Mouse (Mus musculus): Measurements from ENCODE around the gene Nme9.
A peak's percentile ranks its signal among the peaks of the same experiment; 100 is the strongest.

Gene Nme9

GRCm38 (mm10) chr9:99451161-99451560, at the start of gene Nme9:
Nme9 (plus strand) TSS chr9:99451475.
- DNase-seq: no peak

GRCm38 (mm10) chr9:99409280-99409679, 42.0 kb upstream of the Nme9 start:
- no peak for DNase-seq

DNA sequence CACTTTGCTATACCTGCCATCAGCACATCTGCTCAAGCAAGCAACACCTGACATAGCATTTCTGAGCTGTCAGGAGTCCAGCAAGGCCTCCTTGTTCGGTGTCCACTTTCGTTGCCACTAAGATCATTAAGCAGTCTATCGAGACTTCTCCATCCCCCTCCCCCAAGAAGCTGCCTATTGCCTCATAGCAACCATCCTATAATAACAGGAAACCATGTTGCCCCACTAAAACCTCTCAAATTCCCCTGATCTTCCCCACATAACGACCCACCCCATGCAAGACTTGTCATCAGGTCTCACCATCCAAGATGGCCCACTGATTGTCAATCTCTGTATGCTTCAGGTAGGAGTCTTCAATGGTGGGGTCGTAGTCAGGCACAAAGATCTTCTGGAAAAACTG, 40.2 kb upstream of the Nme9 start:
- DNase-seq: no peak

- no peak for DNase-seq
These were observed 39.5 kb upstream of the Nme9 start for GRCm38 (mm10) chr9:99411785-99412184.

- DNase-seq: no peak
These were observed 34.5 kb upstream of the Nme9 start for GRCm38 (mm10) chr9:99416809-99417208.

DNA sequence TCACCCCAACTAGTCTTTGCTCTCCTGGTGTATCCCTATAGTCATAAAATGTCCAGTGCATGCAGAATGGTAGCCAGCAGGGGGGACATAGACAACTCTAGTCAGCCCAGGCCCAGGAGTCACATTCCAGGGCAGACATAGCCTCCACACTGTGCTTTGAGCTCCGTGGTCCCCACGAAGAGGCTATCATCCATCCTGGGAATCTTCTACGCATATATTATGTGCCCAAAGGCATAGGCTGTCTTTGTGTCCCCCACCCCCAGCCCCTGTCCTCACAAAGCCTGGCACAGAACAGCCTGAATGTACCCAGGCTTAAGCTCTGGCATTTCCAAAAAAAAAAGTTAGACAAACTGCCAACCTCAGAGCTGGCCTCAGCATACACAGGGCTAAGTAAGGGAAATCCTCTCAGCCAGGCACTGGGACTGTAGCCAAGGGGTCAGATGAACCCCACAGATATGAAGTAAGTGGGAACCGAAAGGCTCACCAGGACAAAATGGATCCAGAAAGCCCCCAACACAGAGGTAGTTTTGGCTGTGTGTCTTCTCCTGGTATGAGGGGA, 33.9 kb upstream of the Nme9 start:
- DNase-seq: no peak

DNA sequence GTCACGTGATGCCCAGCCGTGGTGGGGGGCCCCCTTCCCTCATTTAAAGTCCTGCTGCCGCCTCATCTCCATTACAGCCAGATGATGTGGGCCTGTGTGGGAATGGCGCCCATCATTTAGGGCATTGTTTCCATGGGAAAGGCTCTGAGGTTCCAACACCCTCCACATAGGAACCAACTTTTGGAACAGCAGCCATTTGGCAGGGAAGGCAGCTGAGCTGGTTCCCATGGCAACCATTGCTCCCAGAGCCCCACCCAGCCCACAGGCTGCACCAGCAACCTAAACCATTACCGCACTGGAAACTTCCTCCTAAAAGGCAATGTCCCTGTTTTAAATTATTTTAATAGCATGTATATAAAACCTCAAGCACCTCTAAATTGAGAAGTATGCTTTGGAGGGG, 32.9 kb upstream of the Nme9 start:
- DNase-seq: no peak

- no peak for DNase-seq
These were observed 31.1 kb upstream of the Nme9 start for GRCm38 (mm10) chr9:99419951-99420701.

DNA sequence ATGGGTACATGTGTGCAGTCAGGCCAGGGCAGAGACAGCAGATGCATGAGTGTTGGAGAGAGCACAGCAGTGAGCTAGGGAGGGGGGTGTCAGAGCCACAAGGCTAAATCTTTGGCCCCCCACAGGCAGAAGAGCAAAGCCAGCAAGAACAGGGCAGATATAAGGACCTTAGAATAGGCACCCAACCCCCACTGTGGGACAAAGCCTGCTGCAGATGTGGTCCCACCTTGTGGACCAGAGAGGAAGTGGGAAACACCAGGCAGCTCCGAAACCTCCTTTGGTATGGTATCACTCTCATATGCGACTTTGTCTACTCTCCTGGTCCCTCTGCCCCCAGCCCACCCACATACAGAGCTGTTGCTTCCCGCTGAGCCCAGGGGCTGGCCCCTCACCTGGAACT, 29.4 kb upstream of the Nme9 start:
- DNase-seq: no peak

- peak; percentile 23 for DNase-seq
These were observed 27.3 kb upstream of the Nme9 start for GRCm38 (mm10) chr9:99423692-99424573.

GRCm38 (mm10) chr9:99424574-99424863, 26.8 kb upstream of the Nme9 start:
- DNase-seq: no peak

GRCm38 (mm10) chr9:99425262-99425661, 26.0 kb upstream of the Nme9 start:
- no peak for DNase-seq

- no peak for DNase-seq
These were observed 22.5 kb upstream of the Nme9 start for GRCm38 (mm10) chr9:99428601-99429331.

DNA sequence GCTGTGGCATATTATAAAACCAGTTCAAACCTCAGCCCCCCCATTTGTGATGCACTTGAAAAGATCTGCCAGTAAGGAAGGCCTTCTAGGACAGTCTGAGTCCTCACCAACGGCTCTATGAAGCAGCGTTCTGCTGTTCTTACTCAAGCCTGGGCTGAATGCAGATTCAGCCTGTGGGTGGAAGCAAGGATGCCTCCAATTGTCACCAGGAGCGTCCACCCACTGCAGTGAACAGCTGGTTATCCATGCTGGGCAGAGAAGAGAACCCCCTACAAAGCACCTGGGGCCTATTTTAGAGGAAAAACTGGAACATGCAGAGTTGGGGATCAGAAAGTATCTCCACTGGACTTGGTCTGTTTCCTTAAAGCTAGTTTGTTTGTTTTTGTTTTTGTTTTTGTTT, 21.4 kb upstream of the Nme9 start:
- no peak for DNase-seq

GRCm38 (mm10) chr9:99430806-99431205, 20.5 kb upstream of the Nme9 start:
- DNase-seq: no peak

DNA sequence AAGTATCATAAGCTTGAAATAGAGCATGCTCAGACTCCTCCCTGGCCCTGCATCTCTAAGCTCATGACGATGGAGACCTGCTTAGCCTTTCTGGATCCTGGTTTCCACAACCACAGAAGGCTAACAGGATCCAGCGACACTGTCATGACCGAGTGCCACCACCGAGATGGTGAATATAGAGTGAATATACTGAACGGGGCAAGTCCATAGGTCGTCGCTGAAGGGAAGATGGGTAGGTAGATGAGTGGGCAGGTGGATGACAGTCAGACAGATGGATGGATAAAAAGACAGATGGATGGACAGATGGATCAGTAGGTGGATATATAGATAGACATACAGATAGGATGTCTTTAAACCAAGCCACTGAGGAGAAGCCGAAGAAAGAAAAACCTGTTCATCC, 19.9 kb upstream of the Nme9 start:
- no peak for DNase-seq

- DNase-seq: no peak
These were observed 19.3 kb upstream of the Nme9 start for GRCm38 (mm10) chr9:99431963-99432362.

GRCm38 (mm10) chr9:99432478-99432877, 18.8 kb upstream of the Nme9 start:
- DNase-seq: peak; percentile 14

- DNase-seq: no peak
These were observed 16.2 kb upstream of the Nme9 start for GRCm38 (mm10) chr9:99434892-99435618.

- DNase-seq: no peak
These were observed 15.6 kb upstream of the Nme9 start for GRCm38 (mm10) chr9:99435619-99436181.

GRCm38 (mm10) chr9:99436182-99437030, 14.9 kb upstream of the Nme9 start:
- DNase-seq: peak; percentile 62

Data from liver (tissue).